Mouse (Mus musculus) CH12.LX (cell line): Measurements from ENCODE around the gene Ano1.

Experiments
- CTCF ChIP-seq, 2 experiments: IDR thresholded peaks in 1 of 2; conservative IDR thresholded peaks in 1 of 2; 2 replicates each; pipeline ENCODE4 v1.5.1; 2011 to 2012; ENCODE audit warnings: low read depth in 2 of 2, low read length in 2 of 2, improper control_type of control experiment in 1 of 2, inconsistent platforms in 1 of 2, mild to moderate bottlenecking in 1 of 2, moderate library complexity in 1 of 2
- MXI1 ChIP-seq: IDR thresholded peaks from 2 replicates; pipeline ENCODE4 v1.6.1; 2011; ENCODE audit warnings: mild to moderate bottlenecking, low read depth, low read length, improper control_type of control experiment
- NRF1 ChIP-seq: IDR thresholded peaks from 2 replicates; pipeline ENCODE4 v1.6.1; 2014; ENCODE audit warnings: low read depth, mild to moderate bottlenecking, inconsistent platforms, low read length, improper control_type of control experiment, moderate library complexity
- PAX5 ChIP-seq: IDR thresholded peaks from 2 replicates; pipeline ENCODE4 v1.6.1; 2012; ENCODE audit warnings: low read length, inconsistent platforms, mixed read lengths
- POLR2A ChIP-seq: IDR thresholded peaks from 2 replicates; pipeline ENCODE4 v1.6.1; 2011; ENCODE audit warnings: low read depth, mild to moderate bottlenecking, improper control_type of control experiment, low read length
- SMC3 ChIP-seq: IDR thresholded peaks from 2 replicates; pipeline ENCODE4 v1.6.1; 2011; ENCODE audit warnings: low read depth, low read length, improper control_type of control experiment
- USF1 ChIP-seq: IDR thresholded peaks from 2 replicates; pipeline ENCODE4 v1.6.1; 2014; ENCODE audit warnings: low read depth, mild to moderate bottlenecking, inconsistent platforms, low read length, improper control_type of control experiment

GRCm38 (mm10) chr7:144777805-144778204 is 26.0 kb upstream of the Ano1 start:
- TF ChIP-seq MXI1 (no peak), SMC3 (no peak), CTCF (conservative IDR thresholded peaks at IDR 0.05 in 1 of 2, IDR thresholded peaks at IDR 0.05 in 1 of 2; ENCODE audit: low read depth in 2 of 2, low read length in 2 of 2) (no peak), PAX5 (no peak), NRF1 (no peak), USF1 (no peak), POLR2A (no peak)
